1 mouse cellular context compared by ENCODE assay signal in genomic region chr16:36890559-36890958, GRCm38 (mm10).
TF ChIP-seq lines count a peak whose summit lies in the region.

No protein-coding gene starts in this region.

TF ChIP-seq in MEL, 35 proteins besides CTCF, POLR2A, EP300 and RAD21:
- TF ChIP-seq MAFK (IDR thresholded peaks at IDR 0.05; ENCODE audit: borderline replicate concordance, low read depth, low read length) (peak; percentile 39; the same call in 1 of the 2 replicates), TBP (IDR thresholded peaks at IDR 0.05; ENCODE audit: low read depth, low read length) (no peak), ZMIZ1 (IDR thresholded peaks at IDR 0.05; ENCODE audit: low read depth, low read length) (no peak), MYC (IDR thresholded peaks at IDR 0.05; ENCODE audit: low read depth, low read length) (no peak), MAZ (IDR thresholded peaks at IDR 0.05; ENCODE audit: low read depth, low read length) (peak; percentile 55; the same call in 1 of the 2 replicates), ZNF384 (IDR thresholded peaks at IDR 0.05; ENCODE audit: low read depth, low read length) (peak; percentile 47; the same call in 1 of the 2 replicates), ZC3H11A (IDR thresholded peaks at IDR 0.05; ENCODE audit: low read depth, low read length) (no peak), CHD2 (IDR thresholded peaks at IDR 0.05; ENCODE audit: low read length) (no peak), ETS1 (IDR thresholded peaks at IDR 0.05; ENCODE audit: low read depth, low read length) (peak; percentile 53; the same call in 1 of the 2 replicates), HCFC1 (IDR thresholded peaks at IDR 0.05; ENCODE audit: low read depth, low read length) (no peak), CHD1 (IDR thresholded peaks at IDR 0.05; ENCODE audit: low read depth, low read length) (no peak), BHLHE40 (IDR thresholded peaks at IDR 0.05; ENCODE audit: borderline replicate concordance, low read depth, low read length) (no peak), KAT2A (conservative IDR thresholded peaks at IDR 0.05; ENCODE audit: low read depth, low read length) (no peak), RCOR1 (IDR thresholded peaks at IDR 0.05; ENCODE audit: low read depth, low read length) (peak; percentile 59), USF1 (IDR thresholded peaks at IDR 0.05; ENCODE audit: low read depth, low read length) (no peak), MXI1 (IDR thresholded peaks at IDR 0.05; ENCODE audit: low read depth, low read length) (no peak), TCF12 (IDR thresholded peaks at IDR 0.05; ENCODE audit: low read depth, low read length) (peak; percentile 95), SMC3 (IDR thresholded peaks at IDR 0.05; ENCODE audit: low read depth, low read length) (no peak), MAX (IDR thresholded peaks at IDR 0.05; ENCODE audit: low read length) (no peak), E2F4 (IDR thresholded peaks at IDR 0.05; ENCODE audit: borderline replicate concordance, low read depth, low read length) (no peak), MEF2A (IDR thresholded peaks at IDR 0.05; ENCODE audit: extremely low read depth, insufficient replicate concordance, low read depth, low read length, poor library complexity, severe bottlenecking) (no peak), ZKSCAN1 (IDR thresholded peaks at IDR 0.05; ENCODE audit: low read depth, low read length) (no peak), MYB (IDR thresholded peaks at IDR 0.05; ENCODE audit: low read depth, low read length) (no peak), JUND (IDR thresholded peaks at IDR 0.05; ENCODE audit: low read depth, low read length) (no peak), POLR2AphosphoS5 (IDR thresholded peaks at IDR 0.05; ENCODE audit: borderline replicate concordance, low read depth, low read length) (no peak), TAL1 (IDR thresholded peaks at IDR 0.05; ENCODE audit: low read length) (peak; percentile 84), NRF1 (IDR thresholded peaks at IDR 0.05; ENCODE audit: insufficient read depth, low read depth, low read length, poor library complexity, severe bottlenecking) (no peak), USF2 (IDR thresholded peaks at IDR 0.05; ENCODE audit: borderline replicate concordance in 1 of 2, insufficient read depth in 1 of 2, low read depth in 1 of 2, low read length in 2 of 2) (no peak), GATA1 (IDR thresholded peaks at IDR 0.05; ENCODE audit: low read depth, low read length) (peak; percentile 92), ELF1 (IDR thresholded peaks at IDR 0.05; ENCODE audit: low read depth, low read length) (no peak), NELFE (IDR thresholded peaks at IDR 0.05; ENCODE audit: low read depth, low read length) (no peak), UBTF (IDR thresholded peaks at IDR 0.05; ENCODE audit: borderline replicate concordance, insufficient read depth, low read depth, low read length) (no peak), GABPA (IDR thresholded peaks at IDR 0.05; ENCODE audit: low read depth, low read length) (no peak), POLR2AphosphoS2 (IDR thresholded peaks at IDR 0.05; ENCODE audit: low read length) (no peak), SIN3A (IDR thresholded peaks at IDR 0.05; ENCODE audit: low read length) (peak; percentile 62)
TF ChIP-seq in MEL: peak in this region for 9.
